Mouse (Mus musculus) Patski (cell line): ENCODE measurements around the gene Gm3336. TPM values are rescaled to one million over a fixed set of nuclear protein-coding genes. Genes with fewer than 3 reads are reported as not detected.

ENCODE experiments used
- ATAC-seq: fragments of 100-300 bp; one replicate; pipeline ENCODE4 v1.8.0; 2021
- CTCF ChIA-PET: fragments of 350-600 bp; sonication (Branson Sonifier 250); formaldehyde crosslinking; loops from one replicate; lab custom pipeline; 2022; ENCODE audit warnings: inconsistent platforms; lab: Charles Lee
- POLR2A ChIA-PET: fragments of 350-600 bp; sonication (Branson Sonifier 250); formaldehyde crosslinking; loops from one replicate; lab custom pipeline; 2022; ENCODE audit warnings: antibody characterized with exemption, inconsistent platforms; lab: Charles Lee
- DNase-seq: peaks from one replicate; pipeline ENCODE4 v3.0.0-alpha.2; 2011; ENCODE audit warnings: low read depth, low spot score
- H3K27me3 ChIP-seq: fragments of 371-371 bp; one replicate; pipeline ENCODE4 v1.5.1; 2021
- CTCF ChIP-seq: fragments of 100-300 bp; IDR thresholded peaks from one replicate; pipeline ENCODE4 v1.5.1; 2021
- in situ Hi-C: fragments of 300-500 bp; cut with MboI; formaldehyde crosslinking; loops from 3 replicates; pipeline ENCODE4 v1.11.1; 2018; ENCODE audit warnings: low pct_unique_long_range_greater_than_20kb, mixed read lengths
- polyA plus RNA-seq: library from polyadenylated mRNA; unstranded; gene quantifications from one replicate; pipeline ENCODE4 v1.2.3, GENCODE M21; 2021

Gene Gm3336
- polyA plus RNA-seq, 1 experiment from 2014 or later = 1.1 TPM

- ChIA-PET CTCF (interaction anchor here (1.0 to 2.1 kb wide), 5 partner anchors 8 to 85 kb away, joined by 3 to 7 read pairs (median 3); partner anchors contain the start of gene Gm3336), POLR2A (interaction anchor here (0.8 to 1.2 kb wide), 2 partner anchors 8 to 11 kb away, joined by 4 to 6 read pairs; no protein-coding TSS in a partner anchor)
- in situ Hi-C loops = loop anchor here (5.0 kb wide), 1 partner anchor 38 kb away; the partner anchor contains the start of gene Lsm4
Measured at GRCm38 (mm10) chr8:70710296-70710695, 8.0 kb upstream of the Gm3336 start.

GRCm38 (mm10) chr8:70711041-70711440 lies 7.3 kb upstream of the Gm3336 start:
- no peak for DNase-seq
- POLR2A ChIA-PET = interaction anchor here (0.8 kb wide), 1 partner anchor 9 kb away, joined by 6 read pairs; no protein-coding TSS in a partner anchor
- in situ Hi-C loops = loop anchor here (5.0 kb wide), 1 partner anchor 39 kb away; the partner anchor contains the start of gene Lsm4

More at GRCm38 (mm10) chr8:70710296-70710695, 8.0 kb upstream of the Gm3336 start:
- TF ChIP-seq CTCF = no peak
- DNase-seq (peak; percentile 91), ATAC-seq (peak; percentile 22)
- H3K27me3 ChIP-seq = no peaks in the 10 kb centered on the region

GRCm38 (mm10) chr8:70713991-70714390 lies 4.4 kb upstream of the Gm3336 start:
- ATAC-seq (no peak), DNase-seq (no peak)
- H3K27me3 ChIP-seq = no peaks in the 10 kb centered on the region
- ChIA-PET POLR2A (interaction anchor here (1.1 kb wide), 1 partner anchor 10 kb away, joined by 3 read pairs; the partner anchor contains the start of gene Pde4c), CTCF (no interaction called here)
- in situ Hi-C loops = loop anchor here (5.0 kb wide), 1 partner anchor 42 kb away; the partner anchor contains the start of gene Lsm4
- TF ChIP-seq CTCF = no peak

More at GRCm38 (mm10) chr8:70711041-70711440, 7.3 kb upstream of the Gm3336 start:
- H3K27me3 ChIP-seq = no peaks in the 10 kb centered on the region
- TF ChIP-seq CTCF = no peak
- CTCF ChIA-PET = interaction anchor here (1.2 kb wide), 1 partner anchor 52 kb away, joined by 6 read pairs; no protein-coding TSS in a partner anchor
- no peak for ATAC-seq

- no peaks in the 10 kb centered on the region for H3K27me3 ChIP-seq
- ChIA-PET POLR2A (interaction anchor here (1.4 kb wide), 1 partner anchor 124 kb away, joined by 3 read pairs; no protein-coding TSS in a partner anchor), CTCF (interaction anchor here (1.2 to 1.5 kb wide), 2 partner anchors 37 to 49 kb away, joined by 3 read pairs; no protein-coding TSS in a partner anchor)
- ATAC-seq = no peak
- in situ Hi-C loops = loop anchor here (5.0 kb wide), 1 partner anchor 37 kb away; the partner anchor contains the start of gene Rab3a
- DNase-seq = no peak
- TF ChIP-seq CTCF = no peak
Measured at GRCm38 (mm10) chr8:70715086-70715485, 3.3 kb upstream of the Gm3336 start.

- H3K27me3 ChIP-seq = no peaks in the 10 kb centered on the region
- ChIA-PET POLR2A (interaction anchor here (0.6 kb wide), 1 partner anchor 10 kb away, joined by 3 read pairs; no protein-coding TSS in a partner anchor), CTCF (interaction anchor here (1.5 kb wide), 1 partner anchor 47 kb away, joined by 3 read pairs; no protein-coding TSS in a partner anchor)
- ATAC-seq = no peak
- in situ Hi-C loops = loop anchor here (5.0 kb wide), 1 partner anchor 36 kb away; the partner anchor contains the start of gene Rab3a
- TF ChIP-seq CTCF = no peak
- DNase-seq = no peak
Measured at GRCm38 (mm10) chr8:70716521-70717400, 1.6 kb upstream of the Gm3336 start.

GRCm38 (mm10) chr8:70719796-70720270 lies 1.5 kb downstream of the Gm3336 start:
- ATAC-seq (no peak), DNase-seq (no peak)
- ChIA-PET CTCF (interaction anchor here (0.9 to 2.4 kb wide), 4 partner anchors 10 to 48 kb away, joined by 3 to 13 read pairs (median 4); no protein-coding TSS in a partner anchor), POLR2A (interaction anchor here (0.7 kb wide), 1 partner anchor 37 kb away, joined by 3 read pairs; no protein-coding TSS in a partner anchor)
- no peak for TF ChIP-seq CTCF
- in situ Hi-C loops = loop anchor here (5.0 kb wide), 1 partner anchor 32 kb away; the partner anchor contains the start of gene Rab3a
- no peaks in the 10 kb centered on the region for H3K27me3 ChIP-seq

GRCm38 (mm10) chr8:70720739-70721138 lies 2.4 kb downstream of the Gm3336 start:
- in situ Hi-C loops = no loop called here

GRCm38 (mm10) chr8:70721601-70722000 lies 3.3 kb downstream of the Gm3336 start:
- in situ Hi-C loops = no loop called here
- TF ChIP-seq CTCF = no peak
- POLR2A ChIA-PET = interaction anchor here (1.0 kb wide), 1 partner anchor 32 kb away, joined by 4 read pairs; no protein-coding TSS in a partner anchor
- no peaks in the 10 kb centered on the region for H3K27me3 ChIP-seq
- CTCF ChIA-PET = interaction anchor here (1.3 to 2.4 kb wide), 3 partner anchors 21 to 42 kb away, joined by 3 to 13 read pairs (median 3); partner anchors contain the start of gene Rab3a
- no peak for ATAC-seq
- no peak for DNase-seq

More at GRCm38 (mm10) chr8:70720739-70721138, 2.4 kb downstream of the Gm3336 start:
- DNase-seq = no peak
- H3K27me3 ChIP-seq = no peaks in the 10 kb centered on the region
- POLR2A ChIA-PET = no interaction called here
- CTCF ChIA-PET = interaction anchor here (1.3 to 2.4 kb wide), 3 partner anchors 20 to 42 kb away, joined by 3 to 13 read pairs (median 3); partner anchors contain the start of gene Rab3a
- no peak for ATAC-seq
- no peak for TF ChIP-seq CTCF

GRCm38 (mm10) chr8:70723486-70724210 lies 5.3 kb downstream of the Gm3336 start, which contains the start of gene Pde4c:
Gene Pde4c, plus strand, starts transcription at chr8:70723720.
- TF ChIP-seq CTCF = no peak
- in situ Hi-C loops = no loop called here
- ChIA-PET CTCF (interaction anchor here (1.1 to 1.3 kb wide), 3 partner anchors 29 to 116 kb away, joined by 3 to 7 read pairs (median 4); partner anchors contain the start of gene Arrdc2), POLR2A (interaction anchor here (0.6 to 0.9 kb wide), 3 partner anchors 9 to 80 kb away, joined by 3 to 4 read pairs (median 3); partner anchors contain the start of gene Rab3a)
- DNase-seq (peak; percentile 80), ATAC-seq (peak; percentile 82)
- H3K27me3 ChIP-seq = no peaks in the 10 kb centered on the region
